Mouse (Mus musculus): ENCODE measurements around the gene A930018P22Rik.
A peak's percentile ranks its signal among the peaks of the same experiment; 100 is the strongest.
"Not testable (repeated sequence)": the region's sequence is repeated elsewhere in the genome, so short reads cannot be mapped to it uniquely, and the experiment has no call there.

Gene A930018P22Rik

DNA sequence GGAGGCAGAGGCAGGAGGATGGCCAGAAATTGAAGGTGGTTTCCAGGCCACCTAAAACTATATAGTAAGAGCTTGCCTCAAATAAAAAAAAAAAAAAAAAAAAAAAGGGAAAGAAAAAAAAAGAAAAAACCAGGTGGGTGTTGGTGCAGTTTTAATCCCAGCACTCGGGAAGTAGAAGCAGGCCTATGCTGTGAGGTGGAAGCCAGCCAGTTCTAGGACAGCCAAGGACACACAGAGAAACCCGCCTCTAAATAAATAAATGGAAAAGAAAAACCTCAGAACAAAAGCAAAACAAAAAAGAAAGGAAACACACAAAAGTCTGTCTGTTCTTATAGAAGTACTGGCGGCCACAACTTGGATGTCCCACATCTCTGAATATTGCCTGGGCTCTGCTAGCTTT is 7.7 kb upstream of the A930018P22Rik start:
- no peak for DNase-seq (ENCODE audit: extremely low read depth, insufficient read length, low spot score)

DNA sequence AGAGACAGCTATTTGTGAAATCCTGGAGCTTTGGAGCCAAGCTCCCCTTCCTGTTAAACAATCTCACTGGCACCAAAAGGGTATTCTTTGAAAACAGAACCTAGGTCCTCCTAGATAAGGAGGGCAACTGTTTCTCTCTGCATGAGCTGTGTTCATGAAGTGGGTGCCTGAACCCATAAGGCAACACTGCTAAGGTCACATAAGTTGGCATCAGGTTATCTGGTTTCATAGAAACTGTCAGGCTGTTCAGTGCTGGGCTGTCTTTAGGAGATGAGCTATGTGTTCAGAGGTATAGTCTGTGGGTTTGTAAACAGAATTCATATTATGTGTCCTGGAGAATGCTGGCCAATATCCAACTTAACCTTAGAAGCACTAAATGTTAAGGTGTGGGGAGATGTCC is 5.4 kb upstream of the A930018P22Rik start:
- DNase-seq (ENCODE audit: extremely low read depth, insufficient read length, low spot score) = not testable (repeated sequence)

GRCm38 (mm10) chr2:104119097-104119496 is 3.5 kb upstream of the A930018P22Rik start:
- DNase-seq (ENCODE audit: extremely low read depth, insufficient read length, low spot score) = no peak

DNA sequence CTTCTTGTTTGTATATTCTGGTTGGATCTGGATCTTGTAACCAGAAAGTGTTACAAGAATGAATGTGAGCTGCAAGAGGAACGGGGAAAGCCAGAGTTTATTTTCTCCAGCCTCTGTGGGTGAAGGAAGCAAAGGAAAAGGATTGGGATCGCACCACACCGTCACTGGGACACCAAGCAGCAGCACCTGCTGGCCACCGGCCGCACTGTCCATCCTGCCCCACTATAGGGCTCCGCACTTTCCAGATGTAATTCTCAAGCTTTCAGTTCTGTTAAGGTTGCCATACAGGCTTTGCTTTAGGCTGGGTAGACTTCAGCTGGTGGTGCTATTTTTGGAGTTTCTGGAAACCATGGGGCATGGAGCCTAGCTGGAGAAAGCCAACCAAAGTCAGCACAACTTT is 2.3 kb upstream of the A930018P22Rik start:
- DNase-seq (ENCODE audit: extremely low read depth, insufficient read length, low spot score) = no peak

DNA sequence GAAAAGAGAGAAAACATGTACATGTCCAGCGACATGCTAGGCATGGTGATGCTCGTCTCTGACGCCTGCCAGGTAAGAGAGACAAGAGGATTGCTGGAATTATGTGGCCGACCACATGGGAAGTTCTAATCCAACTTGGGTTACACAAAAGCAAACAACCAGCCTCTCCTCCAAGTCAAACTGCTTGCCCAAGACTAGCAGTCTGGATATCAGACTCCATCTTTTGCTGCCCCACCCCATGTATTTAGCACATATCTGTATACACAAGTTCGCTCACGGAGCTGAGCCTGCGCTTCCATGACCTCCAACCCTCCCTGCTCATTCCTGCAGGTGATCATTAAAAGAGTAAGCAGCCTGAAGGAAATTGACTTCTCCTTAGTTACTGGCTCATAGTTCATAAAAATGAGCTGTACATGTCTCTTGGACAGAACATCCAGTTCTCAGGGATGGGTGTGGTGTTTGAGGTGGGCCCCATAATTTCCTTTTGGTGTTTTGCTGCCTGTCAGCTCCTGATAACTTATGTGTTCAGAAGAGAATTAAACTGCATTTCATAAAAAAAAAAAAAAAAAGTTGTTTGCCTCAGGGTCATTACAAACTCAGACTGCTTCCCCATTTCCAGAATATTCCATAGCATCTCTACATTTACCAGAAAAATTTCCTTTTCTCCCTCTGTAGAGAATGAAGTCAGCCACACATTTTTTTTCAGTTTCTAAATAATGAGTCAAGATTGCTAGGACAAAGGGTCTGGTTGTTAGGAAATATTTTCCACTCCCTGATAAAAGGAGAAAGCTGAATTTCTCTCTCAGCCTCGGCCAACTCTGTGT is 676 bp upstream of the A930018P22Rik start:
- no peak for DNase-seq (ENCODE audit: extremely low read depth, insufficient read length, low spot score)

DNA sequence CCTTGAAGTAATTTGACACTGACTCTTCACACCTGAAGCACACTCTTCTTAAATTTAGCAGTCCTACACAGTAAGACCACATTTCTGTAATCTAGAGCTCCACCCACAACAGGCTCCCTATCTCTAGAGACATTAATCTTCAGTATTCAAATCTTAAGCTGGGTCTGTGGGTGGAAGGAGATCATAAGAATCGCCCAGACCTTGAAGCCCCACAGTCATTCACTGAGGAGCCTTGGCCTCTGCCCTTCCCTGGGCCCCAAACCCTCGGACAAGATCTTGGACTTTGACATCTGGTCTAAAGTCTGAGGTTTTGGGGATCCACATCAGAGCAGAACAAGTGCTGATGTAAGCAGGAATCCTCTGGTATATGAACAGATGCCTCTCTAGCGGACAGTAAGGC is 971 bp downstream of the A930018P22Rik start:
- no peak for DNase-seq (ENCODE audit: extremely low read depth, insufficient read length, low spot score)

- no peak for DNase-seq (ENCODE audit: extremely low read depth, insufficient read length, low spot score)
These were observed 1.5 kb downstream of the A930018P22Rik start for GRCm38 (mm10) chr2:104124071-104124470.

DNA sequence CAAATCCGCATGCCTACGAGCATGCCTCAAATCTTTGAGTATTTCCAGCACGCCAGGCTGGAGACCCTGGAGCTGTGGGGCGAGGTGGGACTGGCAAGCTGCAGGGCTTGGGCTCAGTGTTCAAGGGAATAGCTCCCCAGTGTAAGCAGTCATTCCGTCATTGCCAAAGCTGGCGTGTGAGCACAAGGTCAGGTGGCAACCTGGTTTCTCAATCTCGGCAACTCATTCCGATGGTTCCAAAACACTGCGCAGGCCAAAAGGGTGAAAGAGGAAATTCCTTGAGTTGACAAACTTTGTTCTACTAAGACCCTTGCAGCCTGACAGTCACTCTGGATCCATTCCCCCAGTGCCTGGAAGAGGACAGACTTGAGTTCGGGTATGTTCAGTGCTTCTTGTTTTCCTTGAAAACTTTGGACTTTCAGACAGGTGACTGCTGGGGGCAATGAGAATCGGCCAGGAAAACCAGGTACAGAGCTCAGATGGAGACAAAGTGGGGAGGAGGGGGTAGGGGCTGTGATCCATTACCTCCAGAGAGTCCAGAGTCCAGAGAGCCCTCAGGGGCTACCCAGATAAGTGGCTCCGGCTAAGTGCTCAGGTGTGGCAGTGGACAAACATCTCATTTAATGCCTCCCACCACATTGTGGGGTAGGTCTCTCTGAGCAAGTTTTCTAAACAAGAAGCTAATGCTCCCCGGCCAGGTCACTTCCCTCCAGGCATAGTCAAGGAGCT is 6.4 kb downstream of the A930018P22Rik start:
- DNase-seq (ENCODE audit: extremely low read depth, insufficient read length, low spot score) = no peak

GRCm38 (mm10) chr2:104130165-104130564 is 7.6 kb downstream of the A930018P22Rik start:
- DNase-seq (ENCODE audit: extremely low read depth, insufficient read length, low spot score) = no peak

GRCm38 (mm10) chr2:104130969-104131368 is 8.4 kb downstream of the A930018P22Rik start:
- DNase-seq (ENCODE audit: extremely low read depth, insufficient read length, low spot score) = no peak

- DNase-seq (ENCODE audit: extremely low read depth, insufficient read length, low spot score) = no peak
These were observed 9.8 kb downstream of the A930018P22Rik start for GRCm38 (mm10) chr2:104132266-104132859.

GRCm38 (mm10) chr2:104133042-104133810 is 10.7 kb downstream of the A930018P22Rik start:
- no peak for DNase-seq (ENCODE audit: extremely low read depth, insufficient read length, low spot score)

DNA sequence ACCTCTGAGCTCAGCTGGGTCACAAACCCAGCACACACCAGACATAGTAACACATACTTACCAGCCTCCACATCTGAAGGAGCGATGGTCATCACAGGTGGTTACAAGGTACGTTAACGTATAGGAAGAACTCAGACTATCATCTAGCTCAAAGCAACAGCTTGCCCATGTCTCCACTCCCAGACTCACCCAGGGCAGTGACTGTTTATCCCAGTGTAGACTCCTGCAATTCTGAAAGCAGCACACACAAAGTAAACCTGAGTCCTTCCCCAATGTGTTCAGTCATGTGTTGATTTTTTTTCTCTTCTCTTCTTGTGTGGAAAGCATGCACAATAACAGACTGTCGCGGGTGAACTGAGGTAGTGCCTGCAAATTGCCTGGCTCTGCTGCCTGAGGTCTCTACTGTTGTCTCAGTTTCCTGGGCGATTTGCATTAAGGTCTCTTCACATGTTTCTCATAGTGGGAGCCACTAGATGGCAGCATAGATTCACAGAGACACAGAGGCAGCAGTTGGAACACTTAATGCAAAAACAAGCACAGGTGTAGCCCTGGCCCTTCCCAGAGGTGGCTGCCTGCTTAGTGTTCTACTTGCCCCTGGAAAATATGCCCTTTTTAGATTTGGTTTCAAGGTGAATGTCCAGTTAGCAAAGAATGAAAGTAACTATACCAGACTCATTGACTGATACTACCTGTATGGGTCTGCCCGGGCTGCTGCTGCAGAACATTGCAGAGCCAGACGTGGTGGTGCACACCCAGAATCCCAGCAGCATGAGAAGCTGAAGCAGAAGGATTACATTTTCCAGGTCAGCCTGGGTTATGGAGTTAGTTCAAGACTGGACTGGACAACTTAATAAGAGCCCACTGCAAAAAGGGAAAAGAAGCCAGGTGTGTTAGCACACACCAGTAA is 11.8 kb downstream of the A930018P22Rik start:
- DNase-seq (ENCODE audit: extremely low read depth, insufficient read length, low spot score) = no peak

GRCm38 (mm10) chr2:104135920-104136319 is 13.4 kb downstream of the A930018P22Rik start:
- no peak for DNase-seq (ENCODE audit: extremely low read depth, insufficient read length, low spot score)

- no peak for DNase-seq (ENCODE audit: extremely low read depth, insufficient read length, low spot score)
These were observed 19.6 kb downstream of the A930018P22Rik start for GRCm38 (mm10) chr2:104142140-104142539.

GRCm38 (mm10) chr2:104144004-104144403 is 21.4 kb downstream of the A930018P22Rik start:
- no peak for DNase-seq (ENCODE audit: extremely low read depth, insufficient read length, low spot score)

DNA sequence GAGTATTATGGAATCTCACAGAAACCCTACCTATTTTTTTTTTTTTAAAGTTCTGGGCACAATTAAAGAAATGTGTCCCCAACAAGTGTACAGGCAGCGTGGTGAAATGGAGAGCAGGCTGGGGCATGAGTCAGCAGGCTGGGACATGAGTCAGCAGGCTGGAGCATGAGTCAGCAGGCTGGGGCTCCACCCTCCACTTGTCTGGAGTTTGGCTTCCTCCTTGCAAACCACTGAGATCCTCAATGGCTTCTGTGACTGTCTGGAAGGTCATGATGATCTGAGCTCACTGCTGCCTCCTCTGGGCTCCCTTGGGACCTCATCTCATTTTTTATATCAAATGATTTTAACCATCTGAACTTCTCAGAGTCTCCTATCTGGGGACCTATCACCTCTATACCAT is 23.4 kb downstream of the A930018P22Rik start:
- DNase-seq (ENCODE audit: extremely low read depth, insufficient read length, low spot score) = peak; percentile 85

DNA sequence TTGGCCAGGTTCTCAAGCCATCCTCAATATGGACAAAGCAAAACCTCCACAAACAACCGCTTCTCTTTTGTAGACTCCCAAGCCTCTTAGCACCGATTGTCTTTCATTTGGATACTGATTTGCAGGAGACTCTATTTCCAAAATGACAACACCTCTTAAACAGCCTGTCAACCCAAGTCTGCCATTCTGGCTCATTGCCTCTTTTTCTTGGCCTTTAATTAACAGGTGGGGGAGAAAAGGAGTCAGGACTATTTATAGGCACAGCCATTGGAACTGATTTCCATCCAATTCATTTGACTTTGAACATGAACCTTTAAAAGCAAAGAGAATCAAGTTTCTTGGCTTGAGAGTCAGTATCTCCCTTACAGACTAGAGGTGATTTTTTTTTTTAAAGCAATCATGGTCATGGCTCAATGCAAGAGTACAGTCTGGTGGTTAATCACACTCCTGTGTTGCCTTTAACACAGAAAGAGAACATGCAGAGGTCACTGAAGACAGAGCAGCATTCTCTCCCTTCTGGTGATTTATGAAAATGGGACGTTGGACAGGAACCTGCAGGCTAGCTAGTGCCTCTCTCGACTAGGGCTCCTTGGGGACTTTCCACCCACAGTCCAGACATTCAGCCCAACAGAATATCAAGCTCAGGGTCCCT is 25.5 kb downstream of the A930018P22Rik start:
- no peak for DNase-seq (ENCODE audit: extremely low read depth, insufficient read length, low spot score)

All from 3134 (cell line).